Mouse (Mus musculus) ovary, adult 10 weeks (tissue): ENCODE data around the gene Atp6v1d. TPM values are rescaled to one million over a fixed set of nuclear protein-coding genes. Genes with fewer than 3 reads are reported as not detected.

Source experiments
- polyA plus RNA-seq: library from polyadenylated mRNA; stranded (reverse); fragments of 350-450 nt; fragmentation: Illumina TruSeq; extraction: RNeasy Lipid Tissue Mini Kit (QIAGEN cat#74804); gene quantifications from one replicate; pipeline ENCODE4 v1.2.3, GENCODE M21; 2014

The Atp6v1d gene
- 87.8 TPM for polyA plus RNA-seq

GRCm38 (mm10) chr12:78861496-78862253 lies at the start of gene Atp6v1d, which contains the start of gene Eif2s1:
Atp6v1d (minus strand) TSS chr12:78861638.
Eif2s1 (plus strand) TSS chr12:78861819.

GRCm38 (mm10) chr12:78906707-78907162 lies 45.3 kb upstream of the Atp6v1d start, which contains the start of gene Plek2:
Plek2 (minus strand) TSS chr12:78906964.

Other genes starting within 250 kb of the Atp6v1d start
- 0.29 TPM for gene Fam71d, start 170.1 kb downstream of the Atp6v1d start, polyA plus RNA-seq
- gene Mpp5, start 112.7 kb downstream of the Atp6v1d start, polyA plus RNA-seq, result 94.5 TPM
- 178 TPM for gene Eif2s1, start 181 bp upstream of the Atp6v1d start, polyA plus RNA-seq
- 1.5 TPM for gene Plek2, start 45.3 kb upstream of the Atp6v1d start, polyA plus RNA-seq
- gene Tmem229b, start 146.0 kb upstream of the Atp6v1d start, polyA plus RNA-seq, result 9.6 TPM
- 25.8 TPM for gene Plekhh1, start 167.5 kb upstream of the Atp6v1d start, polyA plus RNA-seq
- gene Pigh, start 228.0 kb upstream of the Atp6v1d start, polyA plus RNA-seq, result 34.4 TPM